Mouse (Mus musculus) C2C12 (cell line): ENCODE measurements around the gene Gfral. TPM values are rescaled to one million over a fixed set of nuclear protein-coding genes. Genes with fewer than 3 reads are reported as not detected.

Source experiments
- H3K27me3 ChIP-seq: one replicate; pipeline ENCODE4 v1.6.1; 2011; ENCODE audit not compliant: control insufficient read depth, insufficient read depth, insufficient read length
- H3K36me3 ChIP-seq: one replicate; pipeline ENCODE4 v1.6.1; 2011; ENCODE audit not compliant: control insufficient read depth, insufficient read depth
- H3K4me3 ChIP-seq: one replicate; pipeline ENCODE4 v1.5.1; 2011; ENCODE audit warnings: mild to moderate bottlenecking, control low read depth; ENCODE audit not compliant: poor library complexity, insufficient read depth, severe bottlenecking
- H3K79me2 ChIP-seq: one replicate; pipeline ENCODE4 v1.6.1; 2011; ENCODE audit not compliant: control insufficient read depth, insufficient read depth
- H3K79me3 ChIP-seq: one replicate; pipeline ENCODE4 v1.6.1; 2011; ENCODE audit warnings: low read depth, control low read depth
- H3ac ChIP-seq: one replicate; pipeline ENCODE3; 2011; ENCODE audit warnings: low read depth; ENCODE audit not compliant: control insufficient read depth, insufficient read length
- CEBPB ChIP-seq: IDR thresholded peaks from one replicate; pipeline ENCODE4 v1.6.1; 2011; ENCODE audit warnings: low read depth, mild to moderate bottlenecking, control low read depth, moderate library complexity
- CTCF ChIP-seq: IDR thresholded peaks from one replicate; pipeline ENCODE4 v1.5.1; 2011; ENCODE audit not compliant: control insufficient read depth, insufficient read depth, insufficient read length
- FOSL1 ChIP-seq: IDR thresholded peaks from one replicate; pipeline ENCODE4 v1.8.0; 2011; ENCODE audit warnings: mild to moderate bottlenecking, low read length; ENCODE audit not compliant: poor library complexity, insufficient read depth, severe bottlenecking
- MAX ChIP-seq: IDR thresholded peaks from one replicate; pipeline ENCODE4 v1.6.1; 2011; ENCODE audit warnings: mild to moderate bottlenecking, control low read depth
- MYOD1 ChIP-seq: IDR thresholded peaks from one replicate; pipeline ENCODE4 v1.6.1; 2011; ENCODE audit warnings: low read depth; ENCODE audit not compliant: control insufficient read depth, insufficient read length
- MYOG ChIP-seq: IDR thresholded peaks from one replicate; pipeline ENCODE4 v1.6.1; 2011; ENCODE audit not compliant: control insufficient read depth, insufficient read length; ENCODE audit errors: extremely low read depth
- USF1 ChIP-seq: IDR thresholded peaks from one replicate; pipeline ENCODE4 v1.6.1; 2011; ENCODE audit warnings: low read depth, mild to moderate bottlenecking, control low read depth, moderate library complexity
- long read RNA-seq, 2 experiments: library from polyadenylated mRNA; unstranded; transcript quantifications; one replicate each; pipeline ENCODE4 v2.0.0; 2019 to 2020
- polyA plus RNA-seq: library from polyadenylated mRNA; unstranded; fragments of >200 nt; fragmentation: generic; extraction: Trizol; gene quantifications from one replicate; pipeline ENCODE4 v1.2.1, GENCODE M21; 2012; ENCODE audit warnings: missing spikeins

Gfral gene
- polyA plus RNA-seq, result not detected
- long read RNA-seq, experiment 1, result 0 reads
- long read RNA-seq, experiment 2, result 0 reads

DNA sequence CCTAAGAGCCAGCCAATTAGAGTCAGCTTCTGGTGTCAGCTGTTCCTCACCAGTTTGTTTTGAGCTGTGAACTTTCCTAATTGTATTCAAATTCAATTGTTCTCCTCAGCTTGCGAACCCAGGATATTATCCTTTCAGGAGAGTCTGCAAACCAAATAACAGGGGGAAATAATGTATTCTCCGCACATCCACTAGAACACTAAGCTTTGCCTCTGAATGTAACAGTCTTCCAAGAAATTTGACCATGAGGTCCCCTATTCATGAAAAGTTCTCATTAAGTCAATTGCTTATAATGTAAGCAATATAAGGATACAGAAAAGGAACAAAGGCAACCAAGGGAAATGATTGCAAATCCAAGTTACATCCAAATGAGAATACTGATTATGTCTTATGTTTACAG, at the start of gene Gfral:
Gene Gfral, minus strand, starts transcription at position 101 of the 400 bp plus-strand sequence.
- no peak within 1 kb of the TSS for H3ac ChIP-seq
- H3K4me3 ChIP-seq, result no peak within 1 kb of the TSS
- no peaks in the 10 kb centered on the region for H3K36me3 ChIP-seq
- no peaks in the 10 kb centered on the region for H3K27me3 ChIP-seq
- H3K79me3 ChIP-seq, result no peaks in the 10 kb centered on the region
- TF ChIP-seq CTCF, result no peak
- TF ChIP-seq MAX, result no peak
- H3K79me2 ChIP-seq, result no peaks in the 10 kb centered on the region

DNA sequence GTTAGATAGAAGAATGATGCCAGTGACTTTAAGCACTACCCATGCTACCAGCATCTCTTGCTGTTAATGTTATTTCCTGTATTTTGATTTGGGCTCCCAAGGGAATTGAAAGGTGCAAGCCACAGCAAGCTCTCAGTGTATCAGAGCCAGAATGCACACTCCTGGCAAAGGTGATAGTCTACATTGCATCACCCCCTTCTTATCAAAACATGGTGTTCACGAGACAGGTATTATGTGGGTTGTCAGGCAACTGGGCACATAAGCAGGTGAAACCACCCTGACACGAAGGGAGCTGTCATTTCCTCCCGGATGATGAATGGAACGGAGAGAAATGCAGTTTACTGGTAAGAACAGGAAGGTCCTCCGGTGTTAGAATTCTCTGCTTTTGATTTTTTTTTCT, 44.3 kb upstream of the Gfral start:
- Histone ChIP-seq H3K27me3 (no peaks in the 10 kb centered on the region), H3K4me3 (no peak overlapping the region), H3K79me2 (no peaks in the 10 kb centered on the region), H3K79me3 (no peaks in the 10 kb centered on the region), H3K36me3 (no peaks in the 10 kb centered on the region), H3ac (no peak overlapping the region)
- TF ChIP-seq CTCF (no peak), MAX (no peak), USF1 (no peak), MYOG (no peak), CEBPB (no peak), FOSL1 (no peak), MYOD1 (no peak)

DNA sequence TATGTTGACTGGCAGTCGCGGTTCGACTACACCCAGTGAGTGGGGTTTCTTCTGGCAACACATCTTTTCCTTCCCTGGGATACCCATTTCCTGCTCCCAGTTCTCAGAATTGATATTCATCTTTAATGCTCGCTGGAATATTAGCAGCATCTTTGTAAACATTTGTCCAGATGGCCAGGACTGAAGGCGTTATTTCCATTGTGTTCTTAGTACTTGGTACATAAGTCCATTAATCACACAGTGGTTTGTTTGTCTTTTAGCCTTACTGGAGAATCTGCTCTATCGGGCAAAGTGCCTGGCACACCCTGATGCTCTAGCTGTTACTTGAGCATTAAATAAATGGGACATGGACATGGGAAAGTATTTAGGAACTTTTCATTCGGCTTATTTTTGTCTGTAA, 39.1 kb upstream of the Gfral start:
- H3K4me3 ChIP-seq, result no peak overlapping the region
- H3K79me2 ChIP-seq, result no peaks in the 10 kb centered on the region
- H3K79me3 ChIP-seq, result no peaks in the 10 kb centered on the region
- TF ChIP-seq MYOG (no peak), MAX (no peak), CTCF (no peak), MYOD1 (no peak), FOSL1 (no peak), CEBPB (no peak), USF1 (no peak)
- H3K36me3 ChIP-seq, result no peaks in the 10 kb centered on the region
- H3ac ChIP-seq, result no peak overlapping the region
- H3K27me3 ChIP-seq, result no peaks in the 10 kb centered on the region

DNA sequence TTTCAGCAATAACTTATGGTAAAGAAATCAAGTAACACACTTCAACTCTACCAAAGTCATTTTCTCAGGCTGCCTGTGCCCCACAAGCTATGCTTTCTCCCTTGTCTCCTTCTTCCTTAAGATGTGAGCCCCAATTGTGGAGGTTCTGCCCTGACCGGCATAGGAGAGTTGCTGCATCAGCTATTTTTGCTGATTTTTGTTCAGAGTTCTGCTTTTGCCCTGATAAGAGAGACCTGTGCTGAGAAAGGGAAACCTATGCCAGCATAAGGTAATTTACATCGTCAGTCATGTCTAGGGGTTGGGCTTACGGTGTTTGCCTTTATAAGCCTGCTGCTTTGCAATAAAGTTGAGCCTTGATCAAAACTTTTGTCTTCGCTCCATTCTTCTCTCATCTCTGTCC, 38.7 kb upstream of the Gfral start:
- Histone ChIP-seq H3ac (no peak overlapping the region), H3K79me3 (no peaks in the 10 kb centered on the region), H3K79me2 (no peaks in the 10 kb centered on the region), H3K36me3 (no peaks in the 10 kb centered on the region), H3K27me3 (no peaks in the 10 kb centered on the region), H3K4me3 (no peak overlapping the region)
- no peak for TF ChIP-seq USF1
- no peak for TF ChIP-seq MYOG
- no peak for TF ChIP-seq MAX
- TF ChIP-seq FOSL1, result no peak
- TF ChIP-seq CEBPB, result no peak
- no peak for TF ChIP-seq CTCF
- TF ChIP-seq MYOD1, result no peak

DNA sequence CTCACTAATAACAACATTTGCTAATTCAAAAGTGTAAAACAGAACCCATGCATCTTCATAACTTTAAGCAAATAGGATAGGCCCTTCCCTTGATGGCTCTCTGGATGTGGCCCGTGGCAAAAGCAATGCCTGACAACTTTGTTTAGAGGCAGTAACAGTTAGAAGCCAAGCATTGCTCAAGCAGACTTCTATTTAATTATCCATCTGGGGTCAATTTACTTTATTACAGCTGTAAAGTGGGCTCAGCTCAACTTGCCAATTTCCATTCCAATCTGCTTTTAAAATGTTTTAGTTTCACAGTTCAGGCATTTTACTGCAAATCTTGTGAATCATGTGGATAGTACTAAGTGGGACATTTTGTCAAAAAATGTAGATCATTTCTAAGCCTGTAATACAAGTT, 28.9 kb upstream of the Gfral start:
- Histone ChIP-seq H3K27me3 (no peaks in the 10 kb centered on the region), H3ac (no peak overlapping the region), H3K4me3 (no peak overlapping the region), H3K79me3 (no peaks in the 10 kb centered on the region), H3K36me3 (no peaks in the 10 kb centered on the region), H3K79me2 (no peaks in the 10 kb centered on the region)
- TF ChIP-seq MYOG, result no peak
- TF ChIP-seq MAX, result no peak
- TF ChIP-seq CTCF, result no peak
- no peak for TF ChIP-seq CEBPB
- no peak for TF ChIP-seq USF1
- no peak for TF ChIP-seq MYOD1
- no peak for TF ChIP-seq FOSL1

DNA sequence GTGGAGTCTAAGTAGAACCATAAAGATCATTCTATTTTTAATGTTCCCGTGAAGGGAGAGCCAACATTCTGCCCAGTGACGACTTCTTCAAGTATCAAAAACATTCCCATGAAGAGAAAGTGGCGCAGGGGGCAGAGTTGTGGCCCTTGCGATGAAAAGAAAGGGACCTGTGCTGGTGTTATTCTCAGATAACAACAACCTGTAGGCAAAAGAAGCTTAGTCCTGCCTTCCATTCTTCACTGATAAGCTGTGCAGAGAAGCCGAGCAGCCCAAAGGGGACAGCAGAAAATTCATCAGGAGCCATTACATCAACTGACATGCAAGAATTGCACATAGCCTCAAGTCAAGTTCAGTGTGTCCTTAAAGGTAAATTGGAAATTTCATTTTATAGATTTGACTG, 24.5 kb upstream of the Gfral start:
- no peak overlapping the region for H3K4me3 ChIP-seq
- no peaks in the 10 kb centered on the region for H3K79me3 ChIP-seq
- TF ChIP-seq FOSL1, result no peak
- H3K27me3 ChIP-seq, result no peaks in the 10 kb centered on the region
- H3ac ChIP-seq, result no peak overlapping the region
- H3K36me3 ChIP-seq, result no peaks in the 10 kb centered on the region
- no peaks in the 10 kb centered on the region for H3K79me2 ChIP-seq
